Mouse (Mus musculus) bone marrow, adult 2 months (tissue): Measurements from ENCODE around the gene Cep128. TPM values are rescaled to one million over a fixed set of nuclear protein-coding genes. Genes with fewer than 3 reads are reported as not detected.

Experiments
- H3K27ac ChIP-seq: fragments of 200-500 bp; 2 replicates; pipeline ENCODE4 v1.5.1; 2012; ENCODE audit warnings: low read depth, mild to moderate bottlenecking, control low read depth, inconsistent platforms, low read length; ENCODE audit not compliant: control insufficient read depth, poor library complexity, insufficient read depth
- H3K4me1 ChIP-seq: fragments of 200-500 bp; 2 replicates; pipeline ENCODE4 v1.6.1; 2011; ENCODE audit warnings: low read length; ENCODE audit not compliant: control insufficient read depth, insufficient read depth
- H3K4me3 ChIP-seq: fragments of 200-500 bp; replicated peaks from 2 replicates; pipeline ENCODE3; 2011; ENCODE audit warnings: mild to moderate bottlenecking, low read depth, low read length, control low read depth; ENCODE audit not compliant: control insufficient read depth
- CTCF ChIP-seq: fragments of 200-500 bp; IDR thresholded peaks from 2 replicates; pipeline ENCODE4 v1.5.1; 2011; ENCODE audit warnings: low read length, control low read depth; ENCODE audit not compliant: control insufficient read depth, insufficient read depth
- POLR2A ChIP-seq: fragments of 200-500 bp; IDR thresholded peaks from 2 replicates; pipeline ENCODE4 v1.6.1; 2011; ENCODE audit warnings: low read depth, mild to moderate bottlenecking, control low read depth, low read length, borderline replicate concordance; ENCODE audit not compliant: control insufficient read depth
- WGBS: fragments of 180-500 bp; shearing (Covaris S2); methylation state at CpG from one replicate; pipeline ENCODE4 v1.1.7; 2018; 5-methylcytosine and 5-hydroxymethylcytosine counted together
- polyA plus RNA-seq: library from polyadenylated mRNA; stranded (reverse); fragments of >200 nt; gene quantifications from 2 replicates; pipeline ENCODE4 v1.2.4, GENCODE M21; 2011; ENCODE audit warnings: low replicate concordance; ENCODE audit not compliant: missing spikeins, insufficient read depth, insufficient read length

Cep128 gene
- polyA plus RNA-seq = 28.3 and 67.8 TPM in 2 replicates

- Histone ChIP-seq H3K27ac (peak within 1 kb of the TSS; percentile 57), H3K4me3 (peak within 1 kb of the TSS; percentile 96), H3K4me1 (no peaks in the 10 kb centered on the region; the same call in 1 of the 2 replicates)
- WGBS = 1% methylated on average over 27 of the region's 27 CpGs
- peak; percentile 8; the same call in 1 of the 2 replicates for TF ChIP-seq CTCF
- peak; percentile 54; the same call in 1 of the 2 replicates for TF ChIP-seq POLR2A
Measured at GRCm38 (mm10) chr12:91384281-91385017, at the start of gene Cep128, which contains the start of gene Tshr. Cep128 (minus strand) TSS chr12:91384409. Tshr (plus strand) TSS chr12:91384563.

- Histone ChIP-seq H3K4me3 (no peak overlapping the region), H3K27ac (no peak overlapping the region), H3K4me1 (no peaks in the 10 kb centered on the region)
- WGBS = 63% methylated on average over 2 of the region's 2 CpGs
- no peak for TF ChIP-seq CTCF
- no peak for TF ChIP-seq POLR2A
Measured at GRCm38 (mm10) chr12:91427129-91427528, 42.9 kb upstream of the Cep128 start.

- H3K27ac ChIP-seq = no peak overlapping the region
- no peaks in the 10 kb centered on the region for H3K4me1 ChIP-seq
- TF ChIP-seq CTCF = no peak
- TF ChIP-seq POLR2A = no peak
- 67% methylated on average over 4 of the region's 4 CpGs for WGBS
- H3K4me3 ChIP-seq = no peak overlapping the region
Measured at GRCm38 (mm10) chr12:91426499-91426898, 42.3 kb upstream of the Cep128 start.

GRCm38 (mm10) chr12:91423125-91423820 is 39.1 kb upstream of the Cep128 start:
- peak; percentile 54 for TF ChIP-seq CTCF
- no peak for TF ChIP-seq POLR2A
- H3K27ac ChIP-seq = no peak overlapping the region
- WGBS = 70% methylated on average over 11 of the region's 11 CpGs
- no peak overlapping the region for H3K4me3 ChIP-seq
- no peaks in the 10 kb centered on the region for H3K4me1 ChIP-seq

- TF ChIP-seq POLR2A = no peak
- TF ChIP-seq CTCF = no peak
- no peak overlapping the region for H3K4me3 ChIP-seq
- 60% methylated on average over 9 of the region's 9 CpGs for WGBS
Measured at GRCm38 (mm10) chr12:91421272-91421671, 37.1 kb upstream of the Cep128 start.

GRCm38 (mm10) chr12:91418791-91419190 is 34.6 kb upstream of the Cep128 start:
- H3K27ac ChIP-seq = no peak overlapping the region
- TF ChIP-seq CTCF (peak; percentile 75), POLR2A (no peak)
- peaks cover 2% of the 10 kb centered on the region; the same call in 1 of the 2 replicates for H3K4me1 ChIP-seq
- no peak overlapping the region for H3K4me3 ChIP-seq
- 22% methylated on average over 7 of the region's 7 CpGs for WGBS

More at GRCm38 (mm10) chr12:91421272-91421671, 37.1 kb upstream of the Cep128 start:
- H3K27ac ChIP-seq = no peak overlapping the region
- no peaks in the 10 kb centered on the region; the same call in 1 of the 2 replicates for H3K4me1 ChIP-seq

GRCm38 (mm10) chr12:91416828-91417227 is 32.6 kb upstream of the Cep128 start:
- no peak overlapping the region for H3K27ac ChIP-seq
- H3K4me3 ChIP-seq = no peak overlapping the region
- 69% methylated on average over 7 of the region's 7 CpGs for WGBS
- peaks cover 2% of the 10 kb centered on the region; the same call in 1 of the 2 replicates for H3K4me1 ChIP-seq
- TF ChIP-seq CTCF (no peak), POLR2A (no peak)

GRCm38 (mm10) chr12:91415112-91415511 is 30.9 kb upstream of the Cep128 start:
- TF ChIP-seq CTCF (no peak), POLR2A (no peak)
- 59% methylated on average over 6 of the region's 6 CpGs for WGBS
- no peak overlapping the region for H3K27ac ChIP-seq
- no peak overlapping the region for H3K4me3 ChIP-seq
- H3K4me1 ChIP-seq = peaks cover 2% of the 10 kb centered on the region; the same call in 1 of the 2 replicates
